Mouse (Mus musculus) testis, adult 2 months (tissue): Measurements from ENCODE around the gene C030005K15Rik. TPM values are rescaled to one million over a fixed set of nuclear protein-coding genes. Genes with fewer than 3 reads are reported as not detected.

ENCODE experiments used
- H3K27ac ChIP-seq: fragments of 200-500 bp; 2 replicates; pipeline ENCODE4 v1.5.1; 2012; ENCODE audit warnings: low read depth, low read length; ENCODE audit not compliant: control insufficient read depth, insufficient read depth
- H3K27me3 ChIP-seq: fragments of 200-500 bp; 2 replicates; pipeline ENCODE4 v1.6.1; 2012; ENCODE audit warnings: mild to moderate bottlenecking, low read length, moderate library complexity; ENCODE audit not compliant: control insufficient read depth, insufficient read depth
- H3K36me3 ChIP-seq: fragments of 200-500 bp; 2 replicates; pipeline ENCODE4 v1.6.1; 2012; ENCODE audit warnings: mild to moderate bottlenecking, low read length; ENCODE audit not compliant: control insufficient read depth, insufficient read depth
- H3K4me1 ChIP-seq: fragments of 200-500 bp; 2 replicates; pipeline ENCODE4 v1.6.1; 2012; ENCODE audit warnings: low read length; ENCODE audit not compliant: control insufficient read depth, insufficient read depth
- H3K4me3 ChIP-seq: fragments of 200-500 bp; 2 replicates; pipeline ENCODE4 v1.5.1; 2012; ENCODE audit warnings: low read depth, mild to moderate bottlenecking, low read length, moderate library complexity, mixed read lengths; ENCODE audit not compliant: control insufficient read depth
- CTCF ChIP-seq: fragments of 200-500 bp; IDR thresholded peaks from 2 replicates; pipeline ENCODE4 v1.5.1; 2012; ENCODE audit warnings: low read depth, mild to moderate bottlenecking, inconsistent platforms, low read length, moderate library complexity; ENCODE audit not compliant: control insufficient read depth, insufficient read depth, insufficient replicate concordance
- POLR2A ChIP-seq: fragments of 200-500 bp; IDR thresholded peaks from 2 replicates; pipeline ENCODE4 v1.6.1; 2012; ENCODE audit warnings: low read depth, mild to moderate bottlenecking, inconsistent platforms, low read length, moderate library complexity; ENCODE audit not compliant: control insufficient read depth
- polyA plus RNA-seq: library from polyadenylated mRNA; depleted of rRNA; stranded (reverse); fragments of >200 nt; gene quantifications from 2 replicates; pipeline ENCODE4 v1.2.3, GENCODE M21; 2012

C030005K15Rik gene
- polyA plus RNA-seq, 1 experiment, result not detected

GRCm38 (mm10) chr10:97717233-97717632 lies 9.3 kb downstream of the C030005K15Rik start:
- Histone ChIP-seq H3K4me3 (no peak overlapping the region), H3K36me3 (no peaks in the 10 kb centered on the region), H3K27ac (no peak overlapping the region), H3K4me1 (no peaks in the 10 kb centered on the region), H3K27me3 (no peaks in the 10 kb centered on the region)
- TF ChIP-seq POLR2A (no peak), CTCF (no peak)

GRCm38 (mm10) chr10:97715289-97715906 lies 11.2 kb downstream of the C030005K15Rik start:
- H3K27ac ChIP-seq, result peak overlapping the region; percentile 13; the same call in 1 of the 2 replicates
- H3K36me3 ChIP-seq, result no peaks in the 10 kb centered on the region
- no peaks in the 10 kb centered on the region for H3K27me3 ChIP-seq
- TF ChIP-seq POLR2A (no peak), CTCF (no peak)
- peak overlapping the region; percentile 76 for H3K4me3 ChIP-seq
- no peaks in the 10 kb centered on the region for H3K4me1 ChIP-seq

GRCm38 (mm10) chr10:97714584-97714983 lies 12.0 kb downstream of the C030005K15Rik start:
- TF ChIP-seq CTCF (no peak), POLR2A (peak; percentile 71; the same call in 1 of the 2 replicates)
- Histone ChIP-seq H3K27ac (no peak overlapping the region), H3K4me3 (peak overlapping the region; percentile 79), H3K36me3 (no peaks in the 10 kb centered on the region), H3K4me1 (no peaks in the 10 kb centered on the region), H3K27me3 (no peaks in the 10 kb centered on the region)

GRCm38 (mm10) chr10:97712687-97713086 lies 13.9 kb downstream of the C030005K15Rik start:
- Histone ChIP-seq H3K4me3 (no peak overlapping the region), H3K4me1 (no peaks in the 10 kb centered on the region), H3K36me3 (no peaks in the 10 kb centered on the region), H3K27ac (no peak overlapping the region), H3K27me3 (no peaks in the 10 kb centered on the region)
- TF ChIP-seq POLR2A (no peak), CTCF (peak; percentile 16; the same call in 1 of the 2 replicates)

- H3K4me1 ChIP-seq, result no peaks in the 10 kb centered on the region
- TF ChIP-seq POLR2A (no peak), CTCF (no peak)
- no peak overlapping the region for H3K4me3 ChIP-seq
- no peaks in the 10 kb centered on the region for H3K36me3 ChIP-seq
- no peak overlapping the region for H3K27ac ChIP-seq
- H3K27me3 ChIP-seq, result no peaks in the 10 kb centered on the region
Observed at GRCm38 (mm10) chr10:97704562-97704961, 22.0 kb downstream of the C030005K15Rik start.

- Histone ChIP-seq H3K4me3 (no peak overlapping the region), H3K27me3 (no peaks in the 10 kb centered on the region), H3K4me1 (no peaks in the 10 kb centered on the region), H3K27ac (no peak overlapping the region), H3K36me3 (no peaks in the 10 kb centered on the region)
- TF ChIP-seq POLR2A (no peak), CTCF (no peak)
Observed at GRCm38 (mm10) chr10:97702321-97702720, 24.2 kb downstream of the C030005K15Rik start.

- H3K4me3 ChIP-seq, result peak overlapping the region; percentile 85
- TF ChIP-seq CTCF (no peak), POLR2A (no peak)
- peak overlapping the region; percentile 73 for H3K27ac ChIP-seq
- no peaks in the 10 kb centered on the region for H3K27me3 ChIP-seq
- H3K36me3 ChIP-seq, result no peaks in the 10 kb centered on the region
- peaks cover 6% of the 10 kb centered on the region for H3K4me1 ChIP-seq
Observed at GRCm38 (mm10) chr10:97693398-97694135, 33.0 kb downstream of the C030005K15Rik start.
